Mouse (Mus musculus) small intestine, adult 2 months (tissue): Measurements from ENCODE around the gene Gpx5. TPM values are rescaled to one million over a fixed set of nuclear protein-coding genes. Genes with fewer than 3 reads are reported as not detected.

Experiments
- H3K27ac ChIP-seq: fragments of 200-500 bp; 2 replicates; pipeline ENCODE4 v1.5.1; 2012; ENCODE audit warnings: low read depth, low read length, control low read depth, inconsistent platforms; ENCODE audit not compliant: insufficient read depth
- H3K27me3 ChIP-seq: fragments of 200-500 bp; 2 replicates; pipeline ENCODE4 v1.6.1; 2012; ENCODE audit warnings: mild to moderate bottlenecking, moderate library complexity, low read length, inconsistent platforms; ENCODE audit not compliant: control insufficient read depth, insufficient read depth
- H3K36me3 ChIP-seq: fragments of 200-500 bp; 2 replicates; pipeline ENCODE4 v1.6.1; 2012; ENCODE audit warnings: mild to moderate bottlenecking, low read length, control low read depth, inconsistent platforms; ENCODE audit not compliant: control insufficient read depth, insufficient read depth
- H3K4me1 ChIP-seq: fragments of 200-500 bp; 2 replicates; pipeline ENCODE4 v1.6.1; 2012; ENCODE audit warnings: low read length, inconsistent platforms, mixed read lengths; ENCODE audit not compliant: control insufficient read depth, insufficient read depth, insufficient read length
- H3K4me3 ChIP-seq: fragments of 200-500 bp; 2 replicates; pipeline ENCODE4 v1.5.1; 2012; ENCODE audit warnings: low read depth, mild to moderate bottlenecking, control low read depth, inconsistent platforms, low read length, moderate library complexity
- CTCF ChIP-seq: fragments of 200-500 bp; IDR thresholded peaks from 2 replicates; pipeline ENCODE4 v1.5.1; 2012; ENCODE audit warnings: low read depth, mild to moderate bottlenecking, control low read depth, inconsistent platforms, low read length, moderate library complexity, mixed read lengths; ENCODE audit not compliant: insufficient replicate concordance, insufficient read length; ENCODE audit errors: extremely low read depth
- POLR2A ChIP-seq: fragments of 200-500 bp; IDR thresholded peaks from 2 replicates; pipeline ENCODE4 v1.6.1; 2012; ENCODE audit warnings: low read depth, mild to moderate bottlenecking, control low read depth, inconsistent platforms, low read length, moderate library complexity
- WGBS: fragments of 180-500 bp; shearing (Covaris S2); methylation state at CpG from one replicate; pipeline ENCODE4 v1.1.7; 2018; 5-methylcytosine and 5-hydroxymethylcytosine counted together
- polyA plus RNA-seq: library from polyadenylated mRNA; depleted of rRNA; stranded (reverse); fragments of >200 nt; gene quantifications from 2 replicates; pipeline ENCODE4 v1.2.3, GENCODE M21; 2012

Gene Gpx5
- polyA plus RNA-seq, 1 experiment: not detected

- H3K4me3 ChIP-seq: peak overlapping the region; percentile 30; the same call in 1 of the 2 replicates
- H3K27me3 ChIP-seq: peaks cover 12% of the 10 kb centered on the region
- WGBS: under 1% methylated on average over 13 of the region's 13 CpGs
- no peaks in the 10 kb centered on the region for H3K36me3 ChIP-seq
- H3K4me1 ChIP-seq: peaks cover 7% of the 10 kb centered on the region; the same call in 1 of the 2 replicates
- no peak overlapping the region for H3K27ac ChIP-seq
- TF ChIP-seq POLR2A (no peak), CTCF (no peak)
These were observed 13.0 kb downstream of the Gpx5 start for GRCm38 (mm10) chr13:21279559-21279958.

GRCm38 (mm10) chr13:21279076-21279475 lies 13.5 kb downstream of the Gpx5 start:
- H3K27ac ChIP-seq: no peak overlapping the region
- WGBS: 2% methylated on average over 8 of the region's 8 CpGs
- TF ChIP-seq POLR2A (no peak), CTCF (no peak)
- H3K27me3 ChIP-seq: peaks cover 12% of the 10 kb centered on the region
- peak overlapping the region; percentile 30; the same call in 1 of the 2 replicates for H3K4me3 ChIP-seq
- no peaks in the 10 kb centered on the region for H3K36me3 ChIP-seq
- H3K4me1 ChIP-seq: peaks cover 7% of the 10 kb centered on the region; the same call in 1 of the 2 replicates

- H3K27me3 ChIP-seq: peaks cover 12% of the 10 kb centered on the region
- WGBS: 14% methylated on average over 9 of the region's 9 CpGs
- H3K36me3 ChIP-seq: no peaks in the 10 kb centered on the region
- H3K4me1 ChIP-seq: peaks cover 7% of the 10 kb centered on the region; the same call in 1 of the 2 replicates
- H3K27ac ChIP-seq: no peak overlapping the region
- peak overlapping the region; percentile 65; the same call in 1 of the 2 replicates for H3K4me3 ChIP-seq
- TF ChIP-seq CTCF (no peak), POLR2A (no peak)
These were observed 16.0 kb downstream of the Gpx5 start for GRCm38 (mm10) chr13:21276551-21276950.

- TF ChIP-seq POLR2A: no peak
- no peak for TF ChIP-seq CTCF
- peaks cover 12% of the 10 kb centered on the region for H3K27me3 ChIP-seq
- no peak overlapping the region for H3K27ac ChIP-seq
- no peaks in the 10 kb centered on the region for H3K36me3 ChIP-seq
- H3K4me3 ChIP-seq: peak overlapping the region; percentile 70
- peaks cover 7% of the 10 kb centered on the region; the same call in 1 of the 2 replicates for H3K4me1 ChIP-seq
- 2% methylated on average over 25 of the region's 25 CpGs for WGBS
These were observed 16.5 kb downstream of the Gpx5 start for GRCm38 (mm10) chr13:21275815-21276550.

- H3K4me3 ChIP-seq: peak overlapping the region; percentile 70
These were observed 17.3 kb downstream of the Gpx5 start for GRCm38 (mm10) chr13:21275021-21275814.

GRCm38 (mm10) chr13:21268262-21268661 lies 24.3 kb downstream of the Gpx5 start:
- Histone ChIP-seq H3K4me1 (peaks cover 5% of the 10 kb centered on the region; the same call in 1 of the 2 replicates), H3K36me3 (no peaks in the 10 kb centered on the region), H3K27me3 (no peaks in the 10 kb centered on the region), H3K27ac (no peak overlapping the region), H3K4me3 (no peak overlapping the region)
- TF ChIP-seq CTCF: no peak
- no peak for TF ChIP-seq POLR2A
- 7% methylated on average over 1 of the region's 1 CpGs for WGBS

More at GRCm38 (mm10) chr13:21275021-21275814, 17.3 kb downstream of the Gpx5 start:
- peaks cover 7% of the 10 kb centered on the region; the same call in 1 of the 2 replicates for H3K4me1 ChIP-seq
- 3% methylated on average over 29 of the region's 29 CpGs for WGBS
- H3K36me3 ChIP-seq: no peaks in the 10 kb centered on the region
- no peak overlapping the region for H3K27ac ChIP-seq
- TF ChIP-seq POLR2A: no peak
- TF ChIP-seq CTCF: no peak
- H3K27me3 ChIP-seq: peaks cover 12% of the 10 kb centered on the region

- TF ChIP-seq POLR2A (no peak), CTCF (no peak)
- Histone ChIP-seq H3K36me3 (no peaks in the 10 kb centered on the region), H3K4me1 (peaks cover 7% of the 10 kb centered on the region; the same call in 1 of the 2 replicates), H3K27ac (no peak overlapping the region), H3K27me3 (no peaks in the 10 kb centered on the region), H3K4me3 (no peak overlapping the region)
- 75% methylated on average over 4 of the region's 4 CpGs for WGBS
These were observed 25.0 kb downstream of the Gpx5 start for GRCm38 (mm10) chr13:21267541-21267940.
